Mouse (Mus musculus): Measurements from ENCODE around the gene Relb.
"Not testable (repeated sequence)": the region's sequence is repeated elsewhere in the genome, so short reads cannot be mapped to it uniquely, and the experiment has no call there.

The Relb gene

DNA sequence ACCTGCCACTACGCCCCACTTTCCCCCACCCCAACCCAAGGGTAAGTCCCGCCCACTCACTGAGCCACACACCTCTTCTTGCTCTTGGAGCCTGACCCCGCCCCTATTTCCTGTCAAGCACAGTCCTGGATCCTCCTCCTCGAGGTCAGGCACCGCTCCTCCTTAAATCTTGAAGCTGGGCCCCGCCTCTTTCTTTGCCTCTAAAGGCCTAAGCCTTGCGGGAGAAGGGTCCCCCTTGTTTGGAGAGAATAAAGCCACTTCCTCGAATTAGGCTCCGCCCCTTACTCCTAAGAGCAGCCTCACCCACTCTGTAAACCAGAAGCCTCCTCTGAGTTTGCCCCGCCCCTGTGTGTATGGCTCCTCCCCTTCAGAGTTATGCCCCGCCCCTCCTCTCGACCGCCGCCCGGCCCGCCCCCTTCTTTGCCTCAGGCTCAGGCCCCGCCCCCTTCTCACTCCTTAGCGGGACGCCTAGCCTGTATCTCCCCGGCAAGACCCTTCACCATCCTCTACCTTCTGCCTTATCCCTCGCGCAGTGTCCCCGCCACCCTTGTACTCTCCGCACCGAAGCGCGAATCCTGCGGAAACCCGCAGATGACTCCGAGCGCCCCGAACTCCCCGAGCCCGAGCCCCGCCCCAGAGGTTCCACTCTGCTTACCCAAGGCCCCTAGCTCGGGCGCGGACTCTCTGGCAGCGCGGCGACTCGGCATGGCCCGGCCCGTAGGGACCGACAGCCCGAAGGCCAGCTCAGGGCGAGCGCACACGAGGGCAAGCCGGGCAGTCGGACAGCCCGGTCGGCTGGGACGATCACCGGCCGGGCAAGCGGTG is 490 bp downstream of the Relb start:
- peak; percentile 99 for DNase-seq

- no peak for DNase-seq
Measured at GRCm38 (mm10) chr7:19628192-19628535, 1.1 kb downstream of the Relb start.

- DNase-seq: no peak
Measured at GRCm38 (mm10) chr7:19627721-19628120, 1.5 kb downstream of the Relb start.

DNA sequence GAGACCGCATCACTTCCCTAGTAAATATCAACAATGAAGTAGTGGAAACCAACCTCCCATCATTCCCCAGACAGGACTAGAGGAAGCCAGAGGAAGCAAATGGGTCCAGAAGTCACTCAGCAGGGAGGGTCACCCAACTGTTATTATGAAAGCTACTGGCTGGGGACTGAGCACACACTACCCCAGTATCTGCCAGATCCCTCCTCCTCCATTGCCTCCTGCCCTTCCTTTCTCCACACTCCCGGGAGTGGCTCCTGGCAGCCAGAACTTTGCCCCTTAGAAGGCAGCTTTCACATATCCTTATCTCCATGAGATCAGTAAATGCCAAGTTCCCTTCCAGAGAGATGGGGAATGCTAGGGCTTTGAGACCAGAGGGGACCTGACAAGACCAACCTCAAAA is 5.8 kb downstream of the Relb start:
- DNase-seq: no peak

GRCm38 (mm10) chr7:19622241-19622640 is 7.0 kb downstream of the Relb start:
- DNase-seq: no peak

DNA sequence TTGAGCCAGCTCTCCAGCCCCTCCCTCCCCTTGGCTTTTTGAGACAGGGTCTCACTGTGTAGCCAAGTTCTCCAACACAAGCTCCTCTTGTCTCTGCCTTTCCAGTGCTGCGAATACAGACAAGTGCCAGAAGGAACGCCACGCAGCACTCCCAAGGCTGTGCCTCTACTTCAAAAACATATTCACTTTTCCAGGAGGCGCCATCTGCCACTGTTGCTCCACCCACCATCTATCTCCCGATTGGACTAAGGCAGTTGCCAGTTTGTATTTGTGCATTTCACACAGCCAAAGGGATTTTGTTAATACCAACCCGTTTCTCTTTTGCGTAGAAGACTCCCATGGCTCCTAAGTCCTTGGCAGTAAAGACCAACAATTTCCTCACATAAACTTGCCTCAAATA is 8.4 kb downstream of the Relb start:
- DNase-seq: no peak

GRCm38 (mm10) chr7:19619004-19619801 is 10.0 kb downstream of the Relb start:
- DNase-seq: peak; percentile 92

DNA sequence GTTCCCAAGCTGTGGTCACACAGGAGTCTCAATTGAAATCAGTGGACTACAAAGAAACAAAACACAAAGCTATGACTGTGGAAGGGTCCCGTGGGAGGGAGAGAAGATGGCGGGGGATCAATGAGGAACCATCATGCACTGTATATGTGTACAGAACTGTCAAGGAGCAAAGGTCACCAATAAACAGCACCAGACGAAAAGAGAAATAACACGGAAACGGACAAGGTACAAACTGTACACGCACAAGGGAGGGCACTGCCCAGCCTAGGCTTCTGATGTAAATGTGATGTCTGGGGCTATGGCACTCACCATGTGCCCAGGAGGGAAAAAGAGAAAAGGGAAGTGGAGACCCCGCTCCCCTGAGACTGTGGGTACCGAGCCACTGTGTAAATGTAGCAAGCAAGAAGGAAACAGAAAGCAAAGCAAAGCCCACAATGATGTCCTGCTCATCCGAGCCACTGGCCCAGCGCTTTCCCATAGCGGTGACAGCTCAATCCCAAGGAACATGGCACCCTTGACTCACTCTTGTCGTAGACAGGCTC is 14.1 kb downstream of the Relb start:
- no peak for DNase-seq

DNA sequence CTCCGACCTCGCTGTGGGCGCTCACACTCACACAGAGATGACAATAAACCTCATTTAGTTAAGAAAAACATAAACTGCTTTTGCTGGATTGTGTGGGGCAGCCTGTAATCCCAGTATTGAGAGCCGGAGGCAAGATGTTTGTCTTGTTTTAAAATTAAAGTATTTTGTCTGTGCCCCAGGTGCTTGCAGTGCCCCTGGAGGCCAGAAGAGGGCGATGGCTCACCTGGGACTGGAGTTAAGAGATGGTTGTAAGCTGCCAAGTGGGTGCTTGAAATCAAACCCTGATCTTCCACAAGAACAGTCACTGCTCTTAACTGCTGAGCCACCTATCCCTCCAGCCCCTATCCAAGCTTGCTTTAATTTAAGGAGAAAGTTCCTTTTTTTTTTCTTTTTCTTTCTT is 18.3 kb downstream of the Relb start:
- DNase-seq: no peak

- DNase-seq: peak; percentile 53
Measured at GRCm38 (mm10) chr7:19609641-19610332, 19.5 kb downstream of the Relb start.

- DNase-seq: no peak
Measured at GRCm38 (mm10) chr7:19607291-19607690, 21.9 kb downstream of the Relb start.

- not testable (repeated sequence) for DNase-seq
Measured at GRCm38 (mm10) chr7:19604606-19605214, 24.5 kb downstream of the Relb start.

GRCm38 (mm10) chr7:19603849-19604605 is 25.2 kb downstream of the Relb start, which contains the start of gene Clasrp:
Gene Clasrp, minus strand, starts transcription at chr7:19604486.
- DNase-seq: peak; percentile 98

- DNase-seq: no peak
Measured at GRCm38 (mm10) chr7:19603055-19603454, 26.2 kb downstream of the Relb start.

- DNase-seq: no peak
Measured at GRCm38 (mm10) chr7:19600562-19600961, 28.7 kb downstream of the Relb start.

DNA sequence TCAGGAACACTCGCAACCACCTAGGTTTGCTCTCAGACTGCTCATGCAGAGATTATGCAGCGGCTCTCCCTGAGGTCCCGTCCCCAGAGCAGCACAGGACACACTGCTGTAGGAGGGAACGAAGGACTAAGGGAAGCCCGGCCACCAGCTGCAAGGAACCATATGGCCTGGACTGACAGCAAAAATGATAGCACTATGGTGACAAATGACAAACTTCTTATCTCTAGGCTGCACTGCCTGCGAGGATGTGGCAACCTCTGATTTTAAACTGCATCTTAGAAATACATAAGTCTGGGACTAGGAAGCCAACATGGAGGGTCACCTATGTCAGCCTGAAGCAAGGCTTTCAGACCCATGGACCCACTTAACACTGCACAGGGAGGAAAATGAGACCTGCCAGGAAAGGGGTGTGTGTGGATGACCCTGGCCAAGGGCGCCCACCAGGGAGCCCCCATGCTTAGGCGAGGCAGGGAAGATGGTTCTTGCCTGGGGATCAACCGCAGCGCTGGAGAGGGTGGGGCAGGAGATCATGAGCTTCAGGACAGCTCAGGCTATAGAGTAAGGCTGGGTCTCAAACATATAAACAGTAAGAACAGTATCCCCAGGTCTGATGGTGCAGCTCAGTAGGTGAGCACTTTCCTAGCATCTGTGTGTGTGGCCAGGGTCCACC is 36.0 kb downstream of the Relb start:
- DNase-seq: no peak

DNA sequence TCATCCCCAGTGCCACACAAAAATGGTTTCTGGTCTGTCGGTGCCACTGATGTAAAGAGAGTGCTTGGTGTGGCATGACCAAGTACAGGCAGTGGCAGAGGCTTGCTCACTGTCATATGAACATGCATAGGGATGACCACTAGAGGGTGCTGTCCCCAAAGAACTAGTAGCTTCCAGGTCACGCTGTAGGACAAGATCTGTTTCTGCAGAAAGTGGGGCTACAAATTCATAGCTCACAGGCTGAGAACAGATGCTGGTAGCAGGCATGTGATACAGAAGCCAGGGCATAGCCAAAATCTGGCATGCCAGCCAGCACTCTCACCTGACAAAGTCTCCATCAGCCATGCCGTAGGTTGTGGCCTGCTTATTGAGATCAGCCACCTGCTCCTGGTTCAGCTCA is 39.3 kb downstream of the Relb start:
- peak; percentile 90 for DNase-seq

DNA sequence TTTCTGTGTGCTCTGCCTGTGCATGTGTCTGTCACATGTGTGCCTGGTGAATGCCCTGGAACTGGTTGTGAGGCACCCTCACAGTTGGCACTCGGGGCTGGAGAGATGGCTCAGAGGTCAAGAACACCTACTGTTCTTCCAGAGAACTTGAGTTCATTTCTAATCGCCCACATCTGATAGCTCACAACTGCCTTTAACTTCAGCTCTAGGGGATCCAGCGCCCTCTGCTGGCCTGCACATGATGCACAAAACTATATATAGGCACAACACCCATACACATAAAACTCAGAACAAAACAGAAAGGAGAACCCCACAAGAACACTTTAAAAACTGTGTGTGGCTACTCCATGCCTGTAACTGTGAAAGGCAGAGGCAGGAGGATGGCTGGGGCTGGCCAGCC is 40.0 kb downstream of the Relb start:
- peak; percentile 72 for DNase-seq

- no peak for DNase-seq
Measured at GRCm38 (mm10) chr7:19586269-19586668, 43.0 kb downstream of the Relb start.

- DNase-seq: peak; percentile 84
Measured at GRCm38 (mm10) chr7:19580634-19581033, 48.6 kb downstream of the Relb start.

GRCm38 (mm10) chr7:19579751-19580150 is 49.5 kb downstream of the Relb start:
- DNase-seq: no peak

Data from lung, postnatal 36 days (tissue).